Comparison of ENCODE assay signal across 10 mouse cellular contexts in the genomic region with DNA sequence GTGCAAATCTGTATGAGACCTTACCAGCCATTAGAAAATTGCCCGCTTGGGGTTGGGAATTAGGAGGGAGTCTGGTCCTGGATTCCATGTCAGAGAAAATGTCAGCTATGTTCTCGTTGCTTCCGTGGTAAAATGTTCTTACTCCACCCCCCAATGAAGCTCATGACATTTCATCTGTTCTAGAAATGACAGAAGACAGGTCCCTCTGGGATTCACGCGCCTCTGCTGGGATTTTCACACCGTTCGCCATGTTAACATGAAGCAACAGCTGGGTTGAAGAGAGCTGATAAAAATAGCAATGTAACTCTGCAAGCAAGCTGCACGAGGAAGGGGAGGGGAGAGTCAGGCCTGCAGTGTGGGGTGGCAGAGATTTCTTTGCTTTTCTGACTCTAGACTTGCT. TPM values are rescaled to one million over a fixed set of nuclear protein-coding genes. Genes with fewer than 3 reads are reported as not detected.
A peak's percentile ranks its signal among the peaks of the same experiment; 100 is the strongest.
DNase-seq lines count a peak whose midpoint lies in the region; ATAC-seq and TF ChIP-seq lines count a peak whose summit lies in the region.
"Had no signal": no experiment of that assay in that cellular context is flagged by ENCODE, and none has a peak within 500 bp of the region (broad histone marks: within the 10 kb centered on the region; RNA-seq: fewer than 3 reads in every experiment).

No protein-coding gene starts in this region.

- peaks cover 14% of the 10 kb centered on the region for H3K4me1 ChIP-seq in embryonic facial prominence, embryonic 13.5 days
- H3K4me1 ChIP-seq in embryonic facial prominence, embryonic 10.5 days: no peaks in the 10 kb centered on the region
- 0 out of 2 replicates have a peak, but pooled peaks cover 5% of the 10 kb centered on the region for H3K4me1 ChIP-seq in heart, embryonic 10.5 days
- peaks cover 10% of the 10 kb centered on the region for H3K4me1 ChIP-seq in olfactory bulb, adult 2 months (ENCODE audit: control insufficient read depth, insufficient read depth, low read length)

- WGBS in embryonic facial prominence, embryonic 13.5 days: 66% methylated on average over 8 of the region's 8 CpGs
- WGBS in embryonic facial prominence, embryonic 10.5 days: 79% methylated on average over 8 of the region's 8 CpGs
- WGBS in heart, embryonic 10.5 days: 33% methylated on average over 8 of the region's 8 CpGs
- 26% methylated on average over 8 of the region's 8 CpGs for WGBS in olfactory bulb, adult 2 months

- H3K4me2 ChIP-seq in embryonic facial prominence, embryonic 13.5 days: no peak overlapping the region

- H3K27me3 ChIP-seq in embryonic facial prominence, embryonic 13.5 days: no peaks in the 10 kb centered on the region
- H3K27me3 ChIP-seq in embryonic facial prominence, embryonic 10.5 days (replicated peaks; ENCODE audit: low read depth, poor library complexity, severe bottlenecking): no peaks in the 10 kb centered on the region
- no peaks in the 10 kb centered on the region for H3K27me3 ChIP-seq in heart, embryonic 10.5 days (ENCODE audit: insufficient read depth, poor library complexity, severe bottlenecking)

- no peak overlapping the region for H3K9ac ChIP-seq in embryonic facial prominence, embryonic 13.5 days

- no peak for DNase-seq in embryonic facial prominence, embryonic 10.5 days (ENCODE audit: low spot score)
- DNase-seq in right cerebral cortex, adult 18-20 months: peak; percentile 63
- DNase-seq in right cerebral cortex, postnatal 4 days: no peak
- no peak for DNase-seq in heart, embryonic 10.5 days (ENCODE audit: low spot score)
- no peak for DNase-seq in Muller cell, postnatal 12 days (ENCODE audit: inconsistent ontology term)
- DNase-seq: cerebellum, postnatal 36 days had no signal

- no peaks in the 10 kb centered on the region for H3K36me3 ChIP-seq in embryonic facial prominence, embryonic 13.5 days
- H3K36me3 ChIP-seq in embryonic facial prominence, embryonic 10.5 days (replicated peaks): no peaks in the 10 kb centered on the region
- no peaks in the 10 kb centered on the region for H3K36me3 ChIP-seq in heart, embryonic 10.5 days

- ATAC-seq in embryonic facial prominence, embryonic 13.5 days (ENCODE audit: insufficient number of reproducible peaks, insufficient read depth, low FRiP score, low TSS enrichment, low read depth): no peak
- no peak for ATAC-seq in CD4-positive, CD25-positive, alpha-beta regulatory T cell, adult 4 months

- no peak for TF ChIP-seq CTCF in olfactory bulb, adult 2 months (IDR thresholded peaks at IDR 0.05; ENCODE audit: insufficient read depth, low read depth, low read length)

- no peaks in the 10 kb centered on the region for H3K9me3 ChIP-seq in embryonic facial prominence, embryonic 13.5 days
- no peaks in the 10 kb centered on the region for H3K9me3 ChIP-seq in embryonic facial prominence, embryonic 10.5 days
- H3K9me3 ChIP-seq in heart, embryonic 10.5 days: no peaks in the 10 kb centered on the region

- TF ChIP-seq POLR2A in olfactory bulb, adult 2 months (IDR thresholded peaks at IDR 0.05; ENCODE audit: insufficient read depth, low read depth, low read length): no peak

- H3K27ac ChIP-seq in embryonic facial prominence, embryonic 13.5 days: 0 out of 2 replicates have a peak overlapping the region, but pooled peaks have one; percentile 4
- H3K27ac ChIP-seq in embryonic facial prominence, embryonic 10.5 days (replicated peaks): no peak overlapping the region
- peak overlapping the region; percentile 50 for H3K27ac ChIP-seq in heart, embryonic 10.5 days
- H3K27ac ChIP-seq in olfactory bulb, adult 2 months (ENCODE audit: insufficient read depth, low read depth, low read length): peak overlapping the region; percentile 93
- H3K27ac ChIP-seq: macrophage had no signal

- no peak overlapping the region for H3K4me3 ChIP-seq in embryonic facial prominence, embryonic 13.5 days
- H3K4me3 ChIP-seq in embryonic facial prominence, embryonic 10.5 days: no peak overlapping the region
- no peak overlapping the region for H3K4me3 ChIP-seq in heart, embryonic 10.5 days
- H3K4me3 ChIP-seq in olfactory bulb, adult 2 months (ENCODE audit: insufficient read depth, low read depth, low read length): no peak overlapping the region

RNA-seq across cellular contexts. Expression of a gene that starts 42.1 kb away (rescaled TPM):
- polyA plus RNA-seq in embryonic facial prominence, embryonic 13.5 days (2015; fragmentation: Nextera tagmentation; extraction: Ambion mirVana): 38.4 and 47.5 TPM in 2 replicates
- polyA plus RNA-seq in embryonic facial prominence, embryonic 10.5 days (2016; fragmentation: Nextera tagmentation; extraction: Ambion mirVana): 24.8 and 25.1 TPM in 2 replicates
- polyA plus RNA-seq in heart, embryonic 10.5 days (2016; fragmentation: Nextera tagmentation; extraction: Ambion mirVana): 45.7 and 69.6 TPM in 2 replicates
- polyA plus RNA-seq in olfactory bulb, adult 2 months (2012; ENCODE audit: insufficient read depth, insufficient read length, low replicate concordance, missing spikeins): 95.0 and 201 TPM in 2 replicates
- 10 to 100 TPM in 1 of 2 experiments, 1 to 10 TPM in 1; 9.9 to 11.3 TPM for polyA plus RNA-seq in CD4-positive, CD25-positive, alpha-beta regulatory T cell, adult 4 months (2017; shearing (Covaris generic))
